Mouse (Mus musculus) embryo, embryonic 11.5 days (tissue): ENCODE data around the gene 9130204L05Rik.

Experiments
- DNase-seq: peaks from one replicate; pipeline ENCODE4 v3.0.0-alpha.2; 2012; ENCODE audit warnings: low read depth, low spot score

Gene 9130204L05Rik

GRCm38 (mm10) chr3:91090703-91091102 is at the start of gene 9130204L05Rik:
Gene 9130204L05Rik, minus strand, starts transcription at chr3:91090803.
- no peak for DNase-seq

DNA sequence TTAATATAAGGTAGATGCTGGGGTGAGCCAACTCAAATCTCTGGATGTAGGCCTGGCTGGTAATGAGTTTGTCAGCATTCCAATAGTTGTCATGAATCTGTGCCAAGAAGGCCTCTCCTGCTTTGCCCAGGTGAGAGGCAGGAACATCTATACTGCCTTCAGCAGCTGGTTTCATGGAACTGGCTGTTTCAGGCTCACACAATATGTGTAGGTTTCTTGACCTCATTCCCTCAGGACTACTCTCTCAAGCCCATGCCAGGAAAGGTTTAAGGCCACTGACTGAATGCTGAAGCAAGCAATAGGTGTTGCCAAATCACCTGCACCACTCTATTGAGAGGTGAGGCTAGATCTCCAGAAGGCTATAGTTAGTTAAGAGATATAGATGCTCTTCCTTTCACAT is 18.1 kb upstream of the 9130204L05Rik start:
- DNase-seq: no peak

DNA sequence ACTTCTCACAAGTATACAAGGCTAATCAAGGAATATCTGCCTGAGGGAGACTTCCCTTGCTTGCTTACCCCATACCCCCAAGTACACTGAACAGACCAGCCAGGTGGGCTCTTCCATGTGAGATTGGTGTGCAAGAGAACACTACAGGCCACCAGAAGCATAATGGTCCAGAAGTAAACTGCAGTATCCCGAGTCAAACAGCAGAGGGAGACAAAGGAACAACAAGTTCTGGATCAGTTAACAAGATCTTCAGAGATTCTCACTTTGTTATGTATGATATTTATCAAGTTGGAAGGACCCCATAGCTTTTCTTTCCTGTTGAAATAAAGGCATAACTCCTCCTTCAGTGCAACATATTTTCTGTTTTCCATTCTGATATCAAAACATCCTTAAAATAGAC is 31.4 kb downstream of the 9130204L05Rik start:
- DNase-seq: peak; percentile 1

- DNase-seq: no peak
Observed at GRCm38 (mm10) chr3:91052654-91053053, 37.9 kb downstream of the 9130204L05Rik start.
